Mouse (Mus musculus): ENCODE results near the gene Cpne8. TPM values are rescaled to one million over a fixed set of nuclear protein-coding genes. Genes with fewer than 3 reads are reported as not detected.
"Not testable (repeated sequence)": the region's sequence is repeated elsewhere in the genome, so short reads cannot be mapped to it uniquely, and the experiment has no call there.

Gene Cpne8
- polyA plus RNA-seq, 1 experiment from 2014 or later, result 28.1 TPM

- ATAC-seq, result no peak
- DNase-seq (ENCODE audit: low read depth, low spot score), result no peak
- H3K27me3 ChIP-seq, result no peaks in the 10 kb centered on the region
- ChIA-PET POLR2A (no interaction called here), CTCF (interaction anchor here (0.8 kb wide), 1 partner anchor 21 kb away, joined by 3 read pairs; no protein-coding TSS in a partner anchor)
- in situ Hi-C loops (cut with MboI; ENCODE audit: low pct_unique_long_range_greater_than_20kb), result loop anchor here (25.0 kb wide), 1 partner anchor 346 kb away; no protein-coding TSS in a partner anchor
- TF ChIP-seq CTCF (IDR thresholded peaks at IDR 0.05), result peak; percentile 20
Measured at GRCm38 (mm10) chr15:90491558-90491957, 187.7 kb downstream of the Cpne8 start.

- in situ Hi-C loops (cut with MboI; ENCODE audit: low pct_unique_long_range_greater_than_20kb), result loop anchor here (25.0 kb wide), 1 partner anchor 347 kb away; no protein-coding TSS in a partner anchor
- no peak for DNase-seq (ENCODE audit: low read depth, low spot score)
- ChIA-PET CTCF (interaction anchor here (1.0 kb wide), 1 partner anchor 21 kb away, joined by 3 read pairs; no protein-coding TSS in a partner anchor), POLR2A (no interaction called here)
- no peak for ATAC-seq
- no peaks in the 10 kb centered on the region for H3K27me3 ChIP-seq
- TF ChIP-seq CTCF (IDR thresholded peaks at IDR 0.05), result no peak
Measured at GRCm38 (mm10) chr15:90490186-90490585, 189.0 kb downstream of the Cpne8 start.

GRCm38 (mm10) chr15:90470561-90470960, 208.7 kb downstream of the Cpne8 start:
- DNase-seq (ENCODE audit: low read depth, low spot score); in situ Hi-C loops (cut with MboI; ENCODE audit: low pct_unique_long_range_greater_than_20kb); POLR2A ChIA-PET; ATAC-seq; H3K27me3 ChIP-seq: not testable (repeated sequence)
- CTCF ChIA-PET, result interaction anchor here (1.0 kb wide), 1 partner anchor 20 kb away, joined by 3 read pairs; no protein-coding TSS in a partner anchor

DNA sequence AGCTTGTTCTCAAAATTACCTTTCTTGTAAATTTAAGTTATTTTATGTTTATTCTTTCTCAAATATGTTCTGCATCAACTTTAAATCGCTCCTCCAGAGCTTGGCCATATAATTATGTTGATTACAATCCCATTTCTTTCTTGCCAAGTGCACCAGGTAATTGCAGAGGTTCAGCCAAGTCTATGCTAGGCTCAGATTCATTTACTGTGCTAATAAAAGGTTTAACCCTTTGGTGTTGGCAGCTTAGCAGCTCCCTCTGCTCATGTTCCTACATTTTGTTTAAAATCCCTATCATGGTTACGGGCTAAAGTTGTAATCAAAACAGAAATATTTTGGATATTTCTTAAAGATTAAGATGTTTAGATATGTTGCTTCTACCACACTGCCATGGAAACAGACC, 216.0 kb downstream of the Cpne8 start:
- DNase-seq (ENCODE audit: low read depth, low spot score), result no peak
- ChIA-PET CTCF (no interaction called here), POLR2A (interaction anchor here (0.6 kb wide), 1 partner anchor 147 kb away, joined by 3 read pairs; no protein-coding TSS in a partner anchor)
- TF ChIP-seq CTCF (IDR thresholded peaks at IDR 0.05), result no peak
- H3K27me3 ChIP-seq, result no peaks in the 10 kb centered on the region
- in situ Hi-C loops (cut with MboI; ENCODE audit: low pct_unique_long_range_greater_than_20kb), result no loop called here
- no peak for ATAC-seq

- CTCF ChIA-PET, result no interaction called here
- no peak for TF ChIP-seq CTCF (IDR thresholded peaks at IDR 0.05)
- DNase-seq (ENCODE audit: low read depth, low spot score) (no peak), ATAC-seq (no peak)
- H3K27me3 ChIP-seq, result no peaks in the 10 kb centered on the region
- in situ Hi-C loops (cut with MboI; ENCODE audit: low pct_unique_long_range_greater_than_20kb), result no loop called here
- POLR2A ChIA-PET, result no interaction called here
Measured at GRCm38 (mm10) chr15:90446076-90446475, 233.2 kb downstream of the Cpne8 start.
